Mouse (Mus musculus): ENCODE results near the gene Slpi. TPM values are rescaled to one million over a fixed set of nuclear protein-coding genes. Genes with fewer than 3 reads are reported as not detected.

Gene Slpi
- polyA plus RNA-seq, 1 experiment from 2014 or later, result 0.96 TPM

GRCm38 (mm10) chr2:164396911-164397310 is 8.0 kb upstream of the Slpi start:
- H3K4me2 ChIP-seq (replicated peaks), result no peak overlapping the region
- no peak for ATAC-seq (ENCODE audit: insufficient number of reproducible peaks, insufficient read depth, low FRiP score, low TSS enrichment)
- H3K9ac ChIP-seq, result no peak overlapping the region
- H3K27me3 ChIP-seq, result peaks cover 40% of the 10 kb centered on the region
- WGBS, result 72% methylated on average over 12 of the region's 12 CpGs
- no peak overlapping the region for H3K4me3 ChIP-seq
- no peaks in the 10 kb centered on the region for H3K36me3 ChIP-seq
- H3K9me3 ChIP-seq, result peaks cover 3% of the 10 kb centered on the region; the same call in 1 of the 2 replicates
- H3K27ac ChIP-seq, result no peak overlapping the region
- peaks cover 8% of the 10 kb centered on the region; the same call in 1 of the 2 replicates for H3K4me1 ChIP-seq

DNA sequence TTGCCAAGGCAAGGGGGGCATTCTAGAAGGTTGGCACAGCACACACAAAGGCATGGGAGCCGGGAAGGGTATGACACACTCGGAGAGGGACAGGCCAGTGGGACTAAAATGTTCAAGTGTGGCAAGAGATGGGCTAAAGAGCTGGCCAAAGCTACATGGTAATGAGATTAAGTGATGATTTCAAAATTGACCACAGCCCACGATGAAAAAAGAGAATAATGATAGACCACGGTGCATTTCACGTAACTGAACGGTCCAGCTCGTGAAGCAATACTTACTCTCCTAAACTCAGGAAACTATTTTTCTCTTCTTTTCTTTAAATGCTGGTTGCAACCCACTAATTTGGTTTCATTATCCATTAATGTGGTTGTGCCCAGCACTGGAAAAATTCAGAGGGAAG is 7.2 kb upstream of the Slpi start:
- Histone ChIP-seq H3K4me3 (no peak overlapping the region), H3K36me3 (no peaks in the 10 kb centered on the region), H3K4me2 (replicated peaks) (no peak overlapping the region), H3K9me3 (peaks cover 3% of the 10 kb centered on the region; the same call in 1 of the 2 replicates), H3K27me3 (peaks cover 31% of the 10 kb centered on the region), H3K27ac (no peak overlapping the region), H3K4me1 (peaks cover 7% of the 10 kb centered on the region; the same call in 1 of the 2 replicates), H3K9ac (no peak overlapping the region)
- ATAC-seq (ENCODE audit: insufficient number of reproducible peaks, insufficient read depth, low FRiP score, low TSS enrichment), result no peak
- 91% methylated on average over 7 of the region's 7 CpGs for WGBS

DNA sequence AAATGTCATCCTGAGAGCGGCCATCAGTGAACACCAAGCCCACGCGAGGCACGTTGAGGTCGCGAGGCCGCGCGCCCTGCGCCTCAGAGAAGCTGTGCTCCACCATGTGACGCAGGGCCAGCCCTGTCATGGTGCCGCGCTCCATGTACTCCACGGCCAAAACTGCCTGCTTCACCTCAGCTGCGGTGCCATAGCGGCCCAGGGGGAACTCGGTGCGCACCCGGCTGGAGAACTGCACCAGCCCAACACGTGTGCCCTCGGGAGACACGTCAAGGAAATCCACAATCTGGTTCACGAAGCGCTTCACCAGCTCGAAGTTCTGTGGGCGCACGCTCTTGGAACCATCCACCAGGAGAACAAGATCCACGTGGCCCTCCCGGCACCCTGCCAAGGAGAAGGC is 4.2 kb upstream of the Slpi start:
- Histone ChIP-seq H3K4me1 (peaks cover 6% of the 10 kb centered on the region; the same call in 1 of the 2 replicates), H3K9me3 (peaks cover 3% of the 10 kb centered on the region; the same call in 1 of the 2 replicates), H3K27ac (no peak overlapping the region), H3K36me3 (no peaks in the 10 kb centered on the region), H3K4me3 (no peak overlapping the region), H3K9ac (no peak overlapping the region), H3K4me2 (replicated peaks) (no peak overlapping the region), H3K27me3 (peaks cover 17% of the 10 kb centered on the region)
- ATAC-seq (ENCODE audit: insufficient number of reproducible peaks, insufficient read depth, low FRiP score, low TSS enrichment), result no peak
- WGBS, result 84% methylated on average over 29 of the region's 29 CpGs

- WGBS, result under 1% methylated on average over 30 of the region's 30 CpGs
- peaks cover 26% of the 10 kb centered on the region for H3K27me3 ChIP-seq
Observed at GRCm38 (mm10) chr2:164389499-164389898, 604 bp upstream of the Slpi start.

GRCm38 (mm10) chr2:164386953-164387352 is 1.9 kb downstream of the Slpi start:
- H3K4me3 ChIP-seq, result no peak overlapping the region
- ATAC-seq (ENCODE audit: insufficient number of reproducible peaks, insufficient read depth, low FRiP score, low TSS enrichment), result no peak
- peaks cover 15% of the 10 kb centered on the region for H3K4me1 ChIP-seq
- H3K9ac ChIP-seq, result no peak overlapping the region
- H3K27me3 ChIP-seq, result peaks cover 18% of the 10 kb centered on the region
- no peaks in the 10 kb centered on the region for H3K9me3 ChIP-seq
- H3K4me2 ChIP-seq (replicated peaks), result no peak overlapping the region
- 17% methylated on average over 8 of the region's 8 CpGs for WGBS
- H3K27ac ChIP-seq, result peak overlapping the region; percentile 72
- no peaks in the 10 kb centered on the region for H3K36me3 ChIP-seq

More at GRCm38 (mm10) chr2:164389499-164389898, 604 bp upstream of the Slpi start:
- Histone ChIP-seq H3K9ac (peak overlapping the region; percentile 48; the same call in 1 of the 2 replicates), H3K9me3 (no peaks in the 10 kb centered on the region), H3K4me3 (peak overlapping the region; percentile 44), H3K36me3 (no peaks in the 10 kb centered on the region), H3K27ac (peak overlapping the region; percentile 88), H3K4me1 (peaks cover 15% of the 10 kb centered on the region), H3K4me2 (replicated peaks) (peak overlapping the region; percentile 70)
- ATAC-seq (ENCODE audit: insufficient number of reproducible peaks, insufficient read depth, low FRiP score, low TSS enrichment), result peak; percentile 37; the same call in 1 of the 2 replicates

- no peaks in the 10 kb centered on the region for H3K36me3 ChIP-seq
- peaks cover 15% of the 10 kb centered on the region for H3K4me1 ChIP-seq
- H3K27ac ChIP-seq, result peak overlapping the region; percentile 72
- H3K4me2 ChIP-seq (replicated peaks), result peak overlapping the region; percentile 31
- peaks cover 18% of the 10 kb centered on the region for H3K27me3 ChIP-seq
- 6% methylated on average over 18 of the region's 18 CpGs for WGBS
- no peak overlapping the region for H3K9ac ChIP-seq
- H3K9me3 ChIP-seq, result no peaks in the 10 kb centered on the region
- no peak overlapping the region for H3K4me3 ChIP-seq
- ATAC-seq (ENCODE audit: insufficient number of reproducible peaks, insufficient read depth, low FRiP score, low TSS enrichment), result peak; percentile 82
Observed at GRCm38 (mm10) chr2:164385927-164386763, 2.8 kb downstream of the Slpi start.

DNA sequence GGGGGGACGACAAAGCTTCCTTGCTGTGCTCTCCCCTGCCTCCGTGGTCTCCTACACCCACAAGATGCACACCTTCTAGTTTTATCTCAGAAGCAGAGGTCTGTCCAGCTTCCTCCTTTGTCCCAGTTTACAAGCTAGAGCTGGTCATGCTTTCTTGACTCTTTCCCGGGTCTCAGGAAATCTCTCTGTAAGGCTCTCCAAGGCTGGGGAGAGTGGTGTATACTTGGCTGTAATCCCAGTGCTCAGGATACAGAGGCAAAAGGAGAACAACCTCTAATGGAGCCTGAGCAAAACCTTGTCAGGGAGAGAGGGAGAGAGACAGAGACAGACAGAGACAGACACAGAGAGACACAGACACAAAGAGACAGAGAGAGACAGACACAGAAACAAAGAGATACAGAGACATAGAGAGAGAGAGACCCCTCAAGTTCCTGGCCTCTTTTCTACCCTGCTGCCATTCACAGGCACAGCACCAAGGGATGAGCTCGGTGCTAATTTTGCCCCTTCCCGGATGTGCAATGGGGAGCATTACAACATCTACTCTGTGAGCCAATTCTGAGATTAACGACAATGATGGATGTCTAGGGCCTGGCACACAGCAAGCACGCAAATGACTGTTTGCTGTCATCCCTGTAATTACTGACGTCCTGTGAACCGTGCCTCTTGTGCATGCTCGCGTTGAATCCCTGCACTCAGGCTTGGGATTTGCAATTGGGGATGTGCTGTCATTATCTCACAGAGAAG is 5.1 kb downstream of the Slpi start:
- ATAC-seq (ENCODE audit: insufficient number of reproducible peaks, insufficient read depth, low FRiP score, low TSS enrichment), result no peak
- Histone ChIP-seq H3K36me3 (no peaks in the 10 kb centered on the region), H3K27ac (no peak overlapping the region)

GRCm38 (mm10) chr2:164382971-164383370 is 5.9 kb downstream of the Slpi start:
- 76% methylated on average over 3 of the region's 3 CpGs for WGBS
- H3K9me3 ChIP-seq, result no peaks in the 10 kb centered on the region
- no peak for ATAC-seq (ENCODE audit: insufficient number of reproducible peaks, insufficient read depth, low FRiP score, low TSS enrichment)

More for the DNA sequence above, 5.1 kb downstream of the Slpi start:
- H3K4me2 ChIP-seq (replicated peaks), result no peak overlapping the region
- no peaks in the 10 kb centered on the region for H3K9me3 ChIP-seq
- 63% methylated on average over 11 of the region's 11 CpGs for WGBS
- peaks cover 15% of the 10 kb centered on the region for H3K27me3 ChIP-seq
- H3K4me1 ChIP-seq, result peaks cover 11% of the 10 kb centered on the region
- no peak overlapping the region for H3K9ac ChIP-seq
- no peak overlapping the region for H3K4me3 ChIP-seq

DNA sequence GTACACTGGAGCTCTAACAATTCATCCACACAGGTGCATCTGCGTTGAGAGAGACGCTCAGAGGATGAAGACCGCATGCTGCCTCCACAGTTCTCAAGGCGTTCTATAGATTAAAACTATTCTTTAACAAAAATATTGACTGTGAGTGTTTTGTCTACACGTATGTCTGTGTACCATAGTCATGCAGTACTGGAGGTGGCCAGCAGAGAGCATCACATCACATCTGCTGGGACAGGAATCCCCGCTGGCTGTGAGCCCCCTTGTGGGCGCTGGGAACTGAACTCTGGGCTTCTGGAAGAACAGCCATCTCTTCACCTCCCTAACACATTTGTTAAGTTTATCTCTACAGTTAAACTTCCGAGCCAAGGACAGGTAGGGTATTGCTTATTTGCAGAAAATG is 7.2 kb downstream of the Slpi start:
- Histone ChIP-seq H3K9me3 (no peaks in the 10 kb centered on the region), H3K27me3 (no peaks in the 10 kb centered on the region), H3K27ac (no peak overlapping the region), H3K4me3 (no peak overlapping the region), H3K4me1 (peaks cover 8% of the 10 kb centered on the region), H3K4me2 (replicated peaks) (no peak overlapping the region), H3K9ac (no peak overlapping the region), H3K36me3 (no peaks in the 10 kb centered on the region)
- no peak for ATAC-seq (ENCODE audit: insufficient number of reproducible peaks, insufficient read depth, low FRiP score, low TSS enrichment)
- 76% methylated on average over 8 of the region's 8 CpGs for WGBS

More at GRCm38 (mm10) chr2:164382971-164383370, 5.9 kb downstream of the Slpi start:
- H3K4me1 ChIP-seq, result peaks cover 8% of the 10 kb centered on the region
- H3K27me3 ChIP-seq, result peaks cover 8% of the 10 kb centered on the region; the same call in 1 of the 2 replicates
- H3K36me3 ChIP-seq, result no peaks in the 10 kb centered on the region
- no peak overlapping the region for H3K4me3 ChIP-seq
- no peak overlapping the region for H3K27ac ChIP-seq
- no peak overlapping the region for H3K4me2 ChIP-seq (replicated peaks)
- H3K9ac ChIP-seq, result no peak overlapping the region

DNA sequence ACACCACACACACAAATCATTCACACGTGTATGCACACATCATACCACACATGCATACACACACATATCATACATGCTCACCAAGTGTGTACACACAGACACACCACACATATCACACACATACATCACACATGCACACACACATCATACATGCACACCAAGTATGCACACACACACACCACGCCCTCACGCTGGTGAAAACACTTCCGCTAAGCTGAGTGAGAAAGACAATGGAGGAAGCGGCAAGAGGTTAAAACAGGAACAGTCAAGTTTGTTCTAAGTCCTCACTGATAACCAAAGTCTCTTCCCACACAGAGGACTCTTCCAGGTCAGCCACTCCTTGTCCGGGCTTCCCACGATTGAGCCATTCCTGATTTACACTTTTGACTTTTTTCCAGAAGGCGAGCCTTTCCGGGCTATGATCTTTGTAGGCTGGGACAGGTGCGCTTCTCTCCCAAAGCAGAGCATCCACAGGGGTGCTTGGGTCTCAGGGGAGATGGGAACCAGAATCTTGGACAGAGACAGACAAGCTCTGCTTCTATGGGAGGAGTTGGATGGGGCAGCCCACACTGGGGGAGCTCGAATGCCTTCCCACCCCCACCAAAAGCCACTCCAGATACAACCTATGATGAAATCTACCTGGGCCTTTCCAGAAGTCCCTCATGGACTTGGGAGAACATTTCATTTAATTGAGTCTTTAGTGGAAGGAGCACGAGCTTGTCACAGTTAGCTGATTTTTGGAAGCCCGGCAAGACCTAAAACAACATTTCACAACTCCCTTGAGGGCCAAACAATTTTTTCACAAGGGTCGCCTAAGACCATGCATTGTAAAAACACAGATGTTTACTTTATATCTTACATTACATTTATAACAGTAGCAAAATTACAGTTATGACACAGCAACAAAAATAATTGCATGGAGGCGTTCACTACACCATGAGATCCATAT is 11.1 kb downstream of the Slpi start:
- ATAC-seq (ENCODE audit: insufficient number of reproducible peaks, insufficient read depth, low FRiP score, low TSS enrichment), result no peak
- no peak overlapping the region for H3K4me2 ChIP-seq (replicated peaks)
- no peaks in the 10 kb centered on the region for H3K36me3 ChIP-seq
- no peak overlapping the region for H3K27ac ChIP-seq
- no peak overlapping the region for H3K4me3 ChIP-seq
- no peaks in the 10 kb centered on the region for H3K9me3 ChIP-seq
- 82% methylated on average over 15 of the region's 15 CpGs for WGBS
- H3K4me1 ChIP-seq, result no peaks in the 10 kb centered on the region
- no peaks in the 10 kb centered on the region for H3K27me3 ChIP-seq
- no peak overlapping the region for H3K9ac ChIP-seq

DNA sequence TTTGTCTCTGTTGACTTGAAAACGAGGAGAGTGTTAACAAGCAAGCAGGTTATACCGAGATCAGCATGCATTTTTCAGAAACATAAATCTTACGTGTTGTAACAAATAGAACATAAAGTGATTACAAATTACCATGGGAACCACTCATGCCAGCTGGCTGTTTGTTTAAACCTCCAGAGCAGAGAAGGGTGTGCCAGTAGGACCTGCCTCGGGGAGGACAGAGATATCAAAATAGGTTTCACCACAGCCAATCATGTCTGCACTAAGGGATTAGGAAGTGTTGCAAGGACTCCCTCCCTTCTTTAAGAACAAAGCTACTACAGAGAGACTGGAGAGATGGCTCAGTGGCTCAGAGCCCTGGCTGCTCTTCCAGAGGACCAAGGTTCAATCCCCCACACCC is 15.7 kb downstream of the Slpi start:
- ATAC-seq (ENCODE audit: insufficient number of reproducible peaks, insufficient read depth, low FRiP score, low TSS enrichment), result no peak
- Histone ChIP-seq H3K9ac (no peak overlapping the region), H3K4me2 (replicated peaks) (no peak overlapping the region), H3K4me1 (no peaks in the 10 kb centered on the region), H3K9me3 (no peaks in the 10 kb centered on the region), H3K27me3 (no peaks in the 10 kb centered on the region), H3K36me3 (no peaks in the 10 kb centered on the region), H3K4me3 (no peak overlapping the region), H3K27ac (no peak overlapping the region)
- 60% methylated on average over 4 of the region's 4 CpGs for WGBS
